Mouse (Mus musculus): ENCODE results near the gene Cfap46.
A peak's percentile ranks its signal among the peaks of the same experiment; 100 is the strongest.

DNA sequence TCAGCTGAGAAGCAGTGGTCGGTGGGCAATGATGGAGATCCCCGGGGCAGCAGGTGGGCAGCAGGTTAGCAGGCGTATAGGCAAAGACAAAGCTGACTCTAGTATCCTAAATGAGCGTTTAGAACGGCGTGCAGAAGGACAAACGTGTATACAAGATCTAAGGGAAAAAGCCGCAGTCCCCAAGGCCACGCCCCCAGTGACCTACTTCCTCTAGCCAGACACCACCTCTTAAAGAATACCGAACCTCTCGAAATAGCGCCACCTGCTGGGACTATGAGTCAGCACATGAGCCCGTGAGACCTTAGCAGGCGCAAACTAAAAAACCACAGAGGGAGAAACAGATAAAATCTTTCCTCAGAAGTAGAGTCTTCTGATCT is 924 bp upstream of the Cfap46 start:
- TF ChIP-seq POLR2A (IDR thresholded peaks at IDR 0.05; ENCODE audit: borderline replicate concordance, control insufficient read depth, low read depth, low read length) (no peak), CTCF (IDR thresholded peaks at IDR 0.05; ENCODE audit: control insufficient read depth, insufficient read depth, low read length) (peak; percentile 72)
